Mouse (Mus musculus) urinary bladder, postnatal 25 days (tissue): ENCODE measurements around the gene Sdhc.
"Not testable (repeated sequence)": the region's sequence is repeated elsewhere in the genome, so short reads cannot be mapped to it uniquely, and the experiment has no call there.

Experiments
- DNase-seq: peaks from one replicate; pipeline ENCODE4 v3.0.0; 2022; ENCODE audit warnings: low spot score

Sdhc gene

DNA sequence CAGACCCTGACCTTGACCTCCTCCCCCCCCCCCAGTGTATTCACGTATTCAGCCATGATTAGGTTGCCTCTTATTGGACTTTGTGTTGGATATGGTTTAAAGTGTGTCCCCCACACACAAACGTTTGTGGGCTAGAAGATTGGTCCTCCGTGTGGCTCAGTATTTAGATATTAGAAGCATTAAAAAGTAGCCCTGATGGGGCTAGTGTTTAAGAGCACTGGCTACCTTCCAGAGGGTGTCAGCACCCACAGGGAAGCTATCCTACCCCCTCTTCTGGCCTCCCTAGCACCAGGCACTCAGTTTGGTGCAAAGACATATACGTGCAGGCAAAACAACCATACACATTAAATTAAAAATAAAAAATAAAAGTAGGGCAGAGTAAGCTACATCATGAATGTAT lies 37.4 kb downstream of the Sdhc start:
- DNase-seq = no peak

DNA sequence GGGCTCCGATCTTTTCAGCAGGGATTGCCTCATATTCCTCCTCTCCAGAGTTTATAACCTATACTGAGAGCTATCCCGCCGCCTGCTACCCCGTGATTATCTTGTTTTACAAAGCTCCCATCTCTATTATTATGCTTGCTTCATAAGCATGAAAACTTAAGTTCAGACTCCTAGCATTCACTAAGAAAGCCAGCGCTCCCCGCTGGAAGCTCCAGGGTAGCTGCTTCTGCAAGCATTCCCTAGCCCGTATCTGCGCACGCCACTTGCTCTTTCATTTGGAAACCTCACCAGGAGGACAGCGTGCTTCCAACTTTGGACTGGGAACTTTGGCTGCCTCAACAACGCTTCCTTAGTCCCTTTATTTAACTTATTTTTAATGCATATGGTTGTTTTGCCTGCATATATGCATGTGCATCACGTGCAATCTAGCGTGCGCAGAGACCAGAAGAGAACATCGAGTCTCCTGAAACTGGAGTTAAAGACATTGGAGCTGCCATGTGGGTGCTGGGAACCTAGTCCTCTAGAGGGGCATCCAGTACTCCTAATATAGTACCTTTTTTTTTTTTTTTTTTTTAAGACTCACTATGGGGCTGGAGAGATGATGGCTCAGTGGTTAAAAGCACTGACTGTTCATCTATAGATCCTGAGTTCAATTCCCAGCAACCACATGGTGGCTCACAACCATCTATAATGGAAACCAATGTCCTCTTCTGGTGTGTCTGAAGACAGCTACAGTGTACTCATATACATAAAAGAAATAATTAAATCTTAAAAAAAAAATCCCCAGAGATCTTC lies 38.4 kb downstream of the Sdhc start:
- DNase-seq = peak; percentile 38

DNA sequence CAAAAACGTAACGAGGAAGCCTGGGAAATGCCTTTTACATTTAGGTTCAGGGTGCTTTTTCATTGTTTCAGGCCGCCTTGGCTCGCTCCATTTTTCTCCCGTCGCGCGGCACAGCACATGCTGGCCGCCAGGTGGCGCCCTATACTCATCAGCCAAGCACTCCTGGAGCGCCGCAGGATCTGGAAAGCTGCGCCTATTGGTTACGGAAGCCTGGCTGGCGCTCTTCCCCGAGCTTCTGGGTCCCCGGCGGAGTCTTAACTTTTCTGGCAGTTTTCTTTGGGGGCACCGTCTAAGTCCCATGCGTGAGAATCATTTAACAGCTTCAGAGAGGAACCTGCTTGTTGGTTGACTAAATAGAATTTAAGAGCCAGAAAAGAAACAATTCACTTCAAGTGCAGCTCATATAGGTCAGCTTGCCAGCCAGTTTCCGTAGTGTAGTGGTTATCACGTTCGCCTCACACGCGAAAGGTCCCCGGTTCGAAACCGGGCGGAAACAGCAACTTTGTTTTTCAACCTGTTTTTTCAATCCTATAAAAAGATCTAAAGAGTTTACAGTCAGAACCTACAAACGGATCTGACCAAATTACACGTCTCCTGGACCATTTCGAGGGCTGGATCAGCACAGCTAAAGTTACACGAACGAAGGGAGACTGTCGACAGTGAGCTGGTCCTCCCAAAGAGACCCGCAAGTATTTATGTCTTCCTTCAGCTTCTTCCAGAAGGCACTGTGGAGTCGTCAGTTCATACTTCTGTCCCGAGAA lies 39.2 kb downstream of the Sdhc start:
- peak; percentile 87 for DNase-seq

DNA sequence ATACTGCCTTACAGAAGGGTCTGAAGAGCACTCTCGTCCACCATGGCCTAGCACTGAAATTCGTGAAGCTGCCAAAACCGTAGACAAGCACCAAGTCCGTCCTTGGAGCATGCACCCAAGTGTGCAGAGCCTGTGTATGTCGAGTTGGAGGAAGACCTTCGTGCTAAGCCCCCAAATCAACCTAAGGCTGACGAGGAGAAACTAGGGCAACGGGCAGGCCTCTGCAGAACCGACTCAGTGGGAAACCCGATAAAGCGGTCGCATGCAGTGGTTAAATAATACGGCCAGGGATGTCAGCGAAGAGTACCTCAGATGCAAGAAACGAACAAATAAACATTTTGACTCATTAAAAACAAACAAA lies 39.8 kb downstream of the Sdhc start:
- DNase-seq = no peak

DNA sequence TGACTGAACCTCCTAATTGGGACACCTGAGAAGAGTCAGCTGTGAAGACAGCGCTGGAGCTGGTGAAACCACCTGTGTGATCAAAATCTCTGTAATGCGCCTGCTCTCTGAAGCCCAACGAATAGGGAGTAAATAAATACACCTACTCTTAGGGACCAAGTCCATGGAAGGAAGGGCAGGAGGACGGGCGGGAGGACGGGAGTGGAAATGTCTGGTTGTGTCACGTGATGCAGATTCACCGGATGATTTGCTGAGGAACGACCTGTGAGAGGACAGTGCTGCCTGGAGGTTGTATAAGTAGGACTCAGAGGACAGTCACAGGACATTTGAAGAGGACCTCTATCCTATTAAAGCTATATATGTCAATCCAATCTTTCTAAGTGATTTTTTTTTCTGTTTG lies 40.8 kb downstream of the Sdhc start:
- DNase-seq = no peak

DNA sequence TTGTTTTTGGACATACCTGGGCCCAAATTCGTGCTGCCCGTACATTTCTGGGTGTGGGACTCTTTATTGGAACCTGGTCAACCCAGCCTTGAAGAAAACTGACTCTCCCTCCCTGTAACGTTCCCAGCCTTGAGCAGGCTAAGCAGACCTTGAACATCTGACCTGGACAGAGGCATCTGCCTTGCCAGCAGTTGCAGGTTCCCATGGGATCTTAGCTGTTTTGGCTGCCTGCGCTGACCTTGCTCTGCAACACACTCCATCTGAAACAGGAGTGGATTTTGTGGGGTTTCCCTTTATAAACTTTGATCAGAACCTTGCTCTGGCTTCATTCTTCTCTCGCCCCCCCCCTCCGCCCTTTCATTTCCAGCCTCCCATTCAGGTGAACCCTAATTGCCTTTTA lies 45.2 kb downstream of the Sdhc start:
- no peak for DNase-seq

DNA sequence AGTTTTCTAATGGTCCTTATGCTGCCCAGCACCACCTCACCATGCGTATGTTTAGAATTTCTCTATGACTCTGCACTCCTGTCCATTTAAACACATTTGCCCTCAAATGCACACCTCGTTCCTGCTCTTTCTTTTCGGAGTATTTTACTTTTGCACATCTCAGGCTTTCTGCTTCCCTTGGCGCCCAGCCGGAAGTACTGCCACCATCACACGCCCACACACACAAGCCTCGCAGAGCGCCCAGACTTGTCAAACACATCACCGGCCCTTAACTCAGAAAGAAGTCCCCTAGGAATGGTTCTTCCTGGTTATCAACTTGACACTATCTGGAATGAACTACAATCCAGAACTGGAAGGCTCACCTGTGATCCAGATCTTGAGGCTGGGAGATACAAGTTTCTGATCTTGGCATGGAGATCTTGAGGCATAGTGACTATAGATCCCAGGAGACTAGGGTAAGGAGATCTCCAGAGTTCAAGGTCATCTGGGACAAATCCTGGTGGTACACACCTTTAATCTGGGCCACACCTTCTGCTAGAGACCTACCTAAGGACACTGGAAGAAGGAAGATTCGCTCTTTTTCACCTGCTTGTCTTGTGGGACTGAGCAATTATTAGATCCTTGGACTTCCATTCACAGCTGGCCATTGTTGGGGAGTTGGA lies 47.1 kb downstream of the Sdhc start:
- DNase-seq = no peak

DNA sequence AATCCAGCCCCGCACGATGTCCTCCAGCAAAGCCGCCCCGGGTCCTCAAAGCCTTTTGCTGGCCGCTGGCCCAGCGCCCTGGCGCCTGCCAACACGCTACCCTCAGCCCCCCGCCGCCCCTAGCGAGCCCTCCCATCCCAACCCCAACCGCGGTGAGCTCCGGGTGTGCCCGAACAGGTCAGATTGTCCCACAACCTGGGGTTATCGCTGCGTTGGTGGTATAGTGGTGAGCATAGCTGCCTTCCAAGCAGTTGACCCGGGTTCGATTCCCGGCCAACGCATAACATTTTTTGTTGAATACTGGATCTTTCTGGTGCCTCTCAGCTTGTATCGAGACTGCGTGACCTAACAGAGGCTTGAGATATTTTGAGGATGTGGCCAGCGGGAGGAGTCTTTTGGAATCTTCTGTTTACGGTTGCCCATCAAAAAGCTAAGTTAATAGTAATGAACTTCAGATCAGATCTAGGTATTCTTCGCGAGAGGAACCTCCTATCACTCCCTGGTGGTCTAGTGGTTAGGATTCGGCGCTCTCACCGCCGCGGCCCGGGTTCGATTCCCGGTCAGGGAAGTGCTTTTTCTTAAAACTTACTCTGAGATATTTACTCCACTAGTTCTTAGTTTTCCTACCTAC lies 47.7 kb downstream of the Sdhc start:
- peak; percentile 76 for DNase-seq

DNA sequence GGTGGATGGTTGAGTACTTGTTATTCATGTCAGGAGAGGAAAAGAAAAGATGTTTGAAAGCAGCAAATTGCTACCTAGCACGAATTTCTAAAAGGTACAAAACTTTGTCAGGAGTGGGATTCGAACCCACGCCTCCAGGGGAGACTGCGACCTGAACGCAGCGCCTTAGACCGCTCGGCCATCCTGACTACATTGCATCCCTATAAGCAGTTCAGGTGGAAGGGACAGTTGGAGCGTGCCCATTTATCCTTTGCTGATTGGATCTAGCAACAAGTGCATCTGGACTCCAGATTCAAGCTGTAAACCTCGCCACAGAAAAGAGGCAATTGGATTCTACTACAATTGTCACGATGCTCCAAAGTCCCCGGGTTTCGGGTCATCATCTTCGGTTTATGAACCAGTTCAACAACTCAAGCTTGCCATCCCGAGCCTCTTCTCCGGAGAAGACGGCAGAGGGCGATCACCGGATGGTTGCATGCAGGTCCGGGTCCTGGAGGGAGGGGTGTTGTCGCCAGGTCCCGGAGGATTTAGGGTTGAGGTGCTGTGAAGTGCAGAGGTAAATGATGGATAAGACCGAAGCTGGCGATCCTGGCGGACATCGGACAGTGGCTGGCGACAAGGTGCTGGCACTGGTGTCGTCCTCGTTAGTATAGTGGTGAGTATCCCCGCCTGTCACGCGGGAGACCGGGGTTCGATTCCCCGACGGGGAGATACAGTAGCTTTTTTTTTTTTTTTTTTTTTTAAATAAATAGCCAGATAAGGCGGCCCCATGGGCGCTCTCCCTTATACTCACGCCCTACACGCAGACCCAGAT lies 48.5 kb downstream of the Sdhc start:
- DNase-seq = peak; percentile 92

DNA sequence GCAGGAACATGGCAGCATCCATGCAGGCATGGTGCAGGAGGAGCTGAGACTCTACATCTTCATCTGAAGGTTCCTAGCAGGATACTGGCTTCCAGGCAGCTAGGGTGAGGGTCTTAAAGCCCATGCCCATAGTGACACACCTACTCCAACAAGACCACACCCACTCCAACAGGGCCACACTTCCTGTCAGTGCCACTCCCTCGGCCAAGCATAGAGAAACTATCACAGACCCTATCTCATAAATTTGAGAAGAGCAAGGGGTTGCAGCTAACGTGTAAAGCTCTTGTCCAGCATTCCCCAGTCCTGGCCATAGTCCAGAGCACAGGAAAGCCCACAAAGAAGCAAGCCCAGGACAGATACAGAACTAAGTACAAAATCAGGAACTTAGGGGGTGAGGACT lies 49.4 kb downstream of the Sdhc start:
- DNase-seq = no peak

DNA sequence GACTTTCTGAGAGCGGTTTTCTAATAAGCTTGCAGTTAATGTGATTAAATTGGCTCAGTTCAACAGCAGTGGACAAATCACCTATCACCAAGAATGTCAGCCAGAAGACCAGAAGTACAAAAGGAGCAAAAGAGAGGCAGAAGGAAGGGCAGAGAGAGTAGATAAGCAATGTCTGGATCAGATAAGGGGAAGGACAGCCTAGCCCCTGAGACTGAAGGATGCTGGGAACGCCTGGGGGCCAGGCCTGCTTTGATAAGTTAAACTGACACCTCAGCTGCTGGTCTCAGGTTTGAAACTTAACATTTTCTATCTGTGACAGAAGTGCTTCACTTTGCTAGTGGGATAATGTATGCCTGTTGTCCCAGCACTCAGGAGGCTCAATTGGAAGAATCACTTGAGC lies 52.8 kb downstream of the Sdhc start:
- DNase-seq = no peak

DNA sequence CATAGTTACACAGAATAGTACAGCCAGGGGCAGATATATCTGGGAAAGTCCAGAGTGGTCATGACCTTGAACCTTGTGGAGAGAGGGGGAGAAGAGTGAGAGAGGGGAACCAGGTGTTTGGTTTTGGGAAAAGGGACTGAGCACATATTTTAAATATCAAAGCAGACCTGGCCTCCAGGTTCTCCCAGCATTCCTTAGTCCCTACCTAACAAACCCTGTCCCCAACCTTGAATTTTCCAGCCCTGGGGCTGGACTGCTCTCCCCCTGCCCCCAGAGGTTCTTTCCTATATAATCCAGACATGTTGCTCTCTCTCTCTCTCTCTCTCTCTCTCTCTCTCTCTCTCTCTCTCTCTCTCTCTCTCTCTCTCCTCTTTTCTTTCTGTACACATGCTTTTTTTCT lies 53.3 kb downstream of the Sdhc start:
- DNase-seq = no peak

DNA sequence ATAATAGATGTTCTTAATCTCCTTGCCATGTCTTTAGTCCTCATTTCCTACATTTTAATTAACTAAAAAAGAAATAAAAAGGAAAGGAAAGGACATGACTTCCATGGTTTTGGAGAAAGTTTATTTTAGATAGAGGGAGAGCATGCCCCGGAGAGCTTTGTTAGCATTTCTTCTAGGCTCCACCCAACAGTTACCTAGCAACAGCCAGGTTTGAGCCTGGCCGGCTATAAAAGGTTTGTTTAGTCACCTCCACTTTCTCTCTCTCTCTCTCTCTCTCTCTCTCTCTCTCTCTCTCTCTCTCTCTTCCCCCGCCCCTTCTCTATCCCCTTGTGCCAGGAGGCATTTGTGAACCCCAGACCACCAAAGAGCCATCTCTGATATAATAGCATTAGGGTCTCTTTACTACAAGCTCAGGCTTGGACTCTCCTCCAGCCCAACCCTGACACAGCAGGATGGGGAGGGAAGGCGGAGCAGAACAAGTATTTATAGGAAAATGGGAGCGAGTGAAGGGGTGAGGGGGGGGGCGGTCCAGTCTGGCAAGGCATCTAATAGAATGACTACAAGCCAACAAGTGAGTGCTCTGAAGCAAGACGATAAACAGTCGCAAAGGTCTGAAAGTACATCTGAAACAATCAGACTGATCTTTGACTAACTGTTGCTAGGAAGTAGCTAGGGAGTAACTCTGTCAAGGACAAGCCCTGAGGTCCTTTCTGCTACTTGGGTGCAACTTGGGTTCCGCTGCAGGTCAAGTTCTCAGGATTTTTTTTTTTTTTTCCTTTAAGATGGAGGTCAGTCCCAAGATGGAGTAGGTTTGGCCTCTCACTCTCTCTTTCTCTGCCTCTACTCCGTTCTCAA lies 54.1 kb downstream of the Sdhc start:
- no peak for DNase-seq

DNA sequence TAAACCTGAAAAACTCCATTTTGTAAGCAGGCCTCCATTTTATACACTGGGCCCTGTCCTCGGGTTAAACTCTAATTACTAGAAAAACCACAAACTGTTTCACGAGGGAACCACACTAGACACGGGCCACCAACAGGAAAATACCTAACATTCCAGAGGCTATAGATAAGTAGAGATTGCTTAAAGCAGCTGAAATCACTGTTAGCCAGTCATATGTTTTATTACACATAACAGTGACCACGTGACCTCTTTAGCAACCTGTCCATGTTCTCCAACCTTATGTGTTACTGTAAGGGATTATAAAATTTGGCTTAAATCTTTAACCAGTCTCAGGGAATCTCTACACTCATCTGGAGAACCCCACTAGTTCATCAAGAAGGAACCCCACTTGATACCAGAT lies 56.0 kb downstream of the Sdhc start:
- no peak for DNase-seq

DNA sequence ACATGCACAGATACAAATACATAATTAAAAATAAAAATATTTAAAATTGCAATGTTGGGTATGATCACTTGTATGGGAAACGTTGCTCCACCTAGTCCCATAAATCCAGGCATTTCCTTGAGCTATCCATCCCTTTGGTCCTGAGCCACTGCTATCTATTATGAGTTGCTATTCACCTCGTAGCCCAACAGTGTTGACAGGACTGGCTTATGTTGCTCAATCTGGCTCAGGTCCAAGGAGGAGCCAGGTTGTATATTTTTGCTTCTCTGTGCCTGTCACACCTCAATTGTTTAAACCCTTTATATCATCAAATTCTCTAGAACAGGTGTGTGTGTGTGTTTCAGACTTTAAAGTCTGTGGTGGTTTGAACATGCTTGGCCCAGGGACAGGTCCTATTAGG lies 59.6 kb downstream of the Sdhc start:
- no peak for DNase-seq

DNA sequence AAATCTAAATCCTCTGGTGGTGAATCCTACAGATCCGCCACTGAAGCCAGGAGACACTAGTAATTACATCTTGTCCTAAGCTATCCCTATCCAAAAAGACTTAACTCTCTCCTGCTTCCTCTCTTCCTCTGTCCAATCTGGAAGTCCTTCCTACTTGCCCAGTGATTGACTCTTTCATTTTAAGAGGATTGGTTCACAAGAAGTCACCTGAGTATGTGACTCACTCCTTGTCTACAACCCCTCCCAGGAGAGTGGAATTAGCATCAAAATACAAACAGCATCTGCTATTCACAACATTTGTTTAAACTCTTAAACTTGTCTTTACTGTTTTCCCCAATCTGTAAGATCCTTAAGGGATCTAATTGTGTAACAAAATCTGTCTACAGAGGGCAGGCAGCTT lies 60.5 kb downstream of the Sdhc start:
- DNase-seq = no peak

DNA sequence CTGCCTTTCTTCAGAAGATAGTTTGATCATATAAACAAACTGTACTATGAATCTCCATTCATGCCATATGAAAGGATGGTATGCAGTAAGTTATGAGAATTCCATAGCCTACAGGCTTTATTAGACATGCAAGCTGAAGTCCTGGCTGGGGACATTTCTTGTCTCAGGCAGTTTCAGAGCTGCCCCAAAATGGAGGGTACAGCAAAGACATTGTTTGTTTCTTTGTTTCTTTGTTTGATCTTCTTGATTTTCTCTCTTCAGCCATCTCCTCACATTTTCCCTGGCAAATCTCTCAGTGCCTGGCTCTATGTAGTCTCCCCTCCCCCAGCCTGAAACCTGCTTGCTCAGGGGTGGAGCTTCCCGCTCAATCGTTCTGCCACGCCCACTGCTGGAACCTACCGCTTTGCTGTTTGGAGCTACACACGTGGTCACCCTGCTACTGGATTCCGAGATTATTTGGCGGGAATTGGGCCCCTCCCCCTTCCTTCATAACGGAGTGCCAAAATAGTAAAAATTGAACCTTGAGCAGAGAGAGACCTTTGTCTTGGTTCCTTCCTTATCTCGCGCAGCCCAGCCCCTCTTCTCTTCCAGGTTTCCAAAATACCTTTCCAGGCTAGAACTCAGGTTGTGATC lies 62.0 kb downstream of the Sdhc start:
- not testable (repeated sequence) for DNase-seq

DNA sequence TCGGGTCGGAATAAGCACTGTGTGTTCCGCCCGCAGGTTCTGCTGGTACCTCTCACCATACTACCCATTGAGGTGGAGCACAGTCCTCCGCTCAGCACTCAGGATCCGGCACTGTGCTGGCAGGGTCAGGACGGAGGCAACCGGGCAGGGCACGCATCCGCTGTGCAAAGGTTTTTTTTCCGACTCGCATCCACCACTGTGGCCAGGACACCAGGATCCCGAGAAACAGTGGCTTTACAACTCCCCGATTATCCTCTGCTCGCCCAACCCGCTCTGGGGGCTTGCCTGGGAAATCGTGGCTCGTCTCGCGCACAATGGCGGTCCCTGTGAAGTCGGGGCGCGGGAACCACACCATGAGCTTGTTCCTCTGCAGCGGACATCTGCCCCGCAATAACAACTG lies 64.7 kb downstream of the Sdhc start:
- DNase-seq = no peak

DNA sequence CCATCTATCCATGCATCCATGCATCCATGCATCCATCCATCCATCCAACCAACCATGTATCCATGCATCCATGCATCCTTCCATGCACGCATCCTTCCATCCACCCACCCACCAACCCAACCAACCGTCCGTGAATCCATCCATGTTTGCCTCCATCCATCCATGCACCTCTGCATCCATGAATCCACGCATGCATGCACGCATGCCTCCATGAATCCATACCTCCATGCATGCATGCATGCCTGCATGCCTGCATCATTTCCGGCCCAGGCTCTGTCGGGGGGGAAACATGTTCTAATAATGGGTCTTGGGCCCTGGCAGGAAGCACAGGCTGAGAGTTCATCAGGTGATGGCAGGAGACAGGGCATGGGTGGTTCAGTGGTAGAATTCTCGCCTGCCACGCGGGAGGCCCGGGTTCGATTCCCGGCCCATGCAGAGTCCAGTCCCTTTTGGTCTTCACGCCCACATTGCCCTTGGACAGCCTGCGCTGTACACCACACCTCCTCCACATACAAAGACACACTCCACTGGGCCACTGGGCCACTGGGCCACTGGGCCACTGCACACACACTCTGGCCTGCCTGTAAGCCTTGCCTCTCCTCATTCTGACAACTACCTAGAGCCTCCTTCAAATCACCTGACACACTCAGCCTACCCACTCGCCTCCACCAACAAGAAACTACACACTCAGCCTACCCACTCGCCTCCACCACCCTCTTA lies 68.7 kb downstream of the Sdhc start:
- not testable (repeated sequence) for DNase-seq

DNA sequence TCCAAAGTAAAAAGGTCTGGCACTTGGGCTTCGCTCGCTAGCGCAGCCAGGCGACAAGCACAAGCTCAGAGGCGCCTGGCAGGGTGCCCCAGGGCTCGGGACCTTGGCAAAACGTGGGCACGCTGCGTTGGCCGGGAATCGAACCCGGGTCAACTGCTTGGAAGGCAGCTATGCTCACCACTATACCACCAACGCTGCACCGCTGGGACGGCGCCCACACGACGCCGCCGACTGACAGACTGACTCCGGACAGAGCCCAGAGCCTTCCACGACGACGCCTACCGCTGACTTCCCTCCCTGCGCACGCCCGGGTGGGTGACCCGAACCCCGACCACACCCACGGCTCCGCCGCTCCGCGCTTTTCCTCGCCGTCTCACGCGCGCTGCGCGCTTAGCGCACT lies 70.6 kb downstream of the Sdhc start:
- DNase-seq = not testable (repeated sequence)
